In the genomic region with DNA sequence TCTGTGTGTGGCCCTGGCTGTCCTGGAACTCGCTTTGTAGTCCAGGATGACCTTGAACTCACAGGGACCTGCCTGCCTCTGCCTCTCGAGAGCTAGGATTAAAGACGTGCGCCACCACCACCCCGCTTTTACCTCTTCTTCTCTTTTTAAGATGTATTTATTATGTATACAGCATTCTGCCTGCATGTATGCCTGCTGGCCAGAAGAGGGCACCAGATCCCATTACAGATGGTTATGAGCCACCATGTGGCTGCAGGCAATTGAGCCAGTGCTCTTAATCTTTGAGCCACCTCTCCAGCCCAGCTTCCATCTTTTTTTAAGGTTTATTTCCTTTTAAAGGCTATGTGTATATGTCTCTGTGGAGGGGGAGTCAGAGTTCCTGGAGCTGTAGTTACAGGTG, we compare ENCODE assay signal across 15 mouse cellular contexts. TPM values are rescaled to one million over a fixed set of nuclear protein-coding genes. Genes with fewer than 3 reads are reported as not detected.
DNase-seq lines count a peak whose midpoint lies in the region; ATAC-seq and TF ChIP-seq lines count a peak whose summit lies in the region.
"Had no signal": no experiment of that assay in that cellular context is flagged by ENCODE, and none has a peak within 500 bp of the region (broad histone marks: within the 10 kb centered on the region; RNA-seq: fewer than 3 reads in every experiment).

No protein-coding gene starts in this region.

- H3K4me2 ChIP-seq in heart, postnatal 0 days (ENCODE audit: low read depth, low read length), result no peak overlapping the region
- no peak overlapping the region for H3K4me2 ChIP-seq in midbrain, embryonic 16.5 days (ENCODE audit: low read length)
- H3K4me2 ChIP-seq: forebrain, embryonic 12.5 days had no signal

- H3K9me3 ChIP-seq in heart, postnatal 0 days (replicated peaks; ENCODE audit: control insufficient read depth, low read length), result 0 out of 2 replicates have a peak, but pooled peaks cover 5% of the 10 kb centered on the region
- H3K9me3 ChIP-seq in MEL (replicated peaks; ENCODE audit: insufficient read depth, low read length), result no peaks in the 10 kb centered on the region
- H3K9me3 ChIP-seq in midbrain, embryonic 16.5 days (replicated peaks; ENCODE audit: control insufficient read depth, low read length, poor library complexity, severe bottlenecking), result no peaks in the 10 kb centered on the region; the same call in 1 of the 2 replicates

- peak; percentile 77 for TF ChIP-seq RAD21 in MEL (IDR thresholded peaks at IDR 0.05; ENCODE audit: low read depth, low read length)

- ATAC-seq in heart, postnatal 0 days (ENCODE audit: insufficient read depth, low read depth), result no peak
- ATAC-seq in midbrain, embryonic 16.5 days, result no peak

- H3K79me2 ChIP-seq in MEL (ENCODE audit: control insufficient read depth, insufficient read depth, low read length, poor library complexity), result no peaks in the 10 kb centered on the region

- intact Hi-C loops in heart, postnatal 14 days (cut with DNase I), result no loop called here

- WGBS in heart, postnatal 0 days, result 80% methylated on average over 5 of the region's 5 CpGs
- WGBS in midbrain, embryonic 16.5 days, result 78% methylated on average over 5 of the region's 5 CpGs

- no peak overlapping the region for H3K4me3 ChIP-seq in heart, postnatal 0 days (ENCODE audit: low read depth, low read length)
- no peak overlapping the region for H3K4me3 ChIP-seq in MEL (ENCODE audit: control insufficient read depth in 1 of 2, insufficient read depth in 1 of 2, low read depth in 2 of 2, low read length in 2 of 2)
- H3K4me3 ChIP-seq in midbrain, embryonic 16.5 days (ENCODE audit: low read depth, low read length), result no peak overlapping the region
- H3K4me3 ChIP-seq: forebrain, embryonic 12.5 days; hindbrain, embryonic 10.5 days had no signal

- no peaks in the 10 kb centered on the region for H3K27me3 ChIP-seq in heart, postnatal 0 days (ENCODE audit: control insufficient read depth, insufficient read depth, low read length)
- no peaks in the 10 kb centered on the region for H3K27me3 ChIP-seq in MEL (ENCODE audit: control insufficient read depth in 1 of 2, insufficient read depth in 2 of 2, low read length in 2 of 2)
- H3K27me3 ChIP-seq in midbrain, embryonic 16.5 days (ENCODE audit: control insufficient read depth, insufficient read depth, low read depth, low read length), result no peaks in the 10 kb centered on the region
- H3K27me3 ChIP-seq: forebrain, embryonic 12.5 days had no signal

- no peak overlapping the region for H3K27ac ChIP-seq in heart, postnatal 0 days (ENCODE audit: low read depth)
- no peak overlapping the region for H3K27ac ChIP-seq in MEL (ENCODE audit: control insufficient read depth, low read depth, low read length)
- H3K27ac ChIP-seq in midbrain, embryonic 16.5 days (ENCODE audit: low read length), result no peak overlapping the region
- H3K27ac ChIP-seq: forebrain, embryonic 12.5 days; hindbrain, embryonic 10.5 days had no signal

- no peak for TF ChIP-seq POLR2A in MEL (IDR thresholded peaks at IDR 0.05; ENCODE audit: control insufficient read depth in 1 of 2, insufficient read depth in 1 of 2, low read depth in 1 of 2, low read length in 2 of 2, poor library complexity in 1 of 2)

- no peak for DNase-seq in heart, postnatal 0 days (ENCODE audit: low spot score)
- no peak for DNase-seq in heart, adult 8-10 months (ENCODE audit: low spot score)
- peak; percentile 9 for DNase-seq in retina, postnatal 1 day
- no peak for DNase-seq in retina, embryonic 14.5 days (ENCODE audit: low spot score)
- DNase-seq in MEL (ENCODE audit: low read depth, low spot score), result peak; percentile 63
- peak; percentile 9 for DNase-seq in naive thymus-derived CD4-positive, alpha-beta T cell, adult 2 months (ENCODE audit: low read depth)
- DNase-seq in heart, postnatal 14 days, result no peak
- DNase-seq: gastrocnemius, postnatal 36 days; kidney, postnatal 14 days; right cerebral cortex, adult 18-20 months had no signal

- no peak for TF ChIP-seq EP300 in heart, postnatal 0 days (IDR thresholded peaks at IDR 0.05; ENCODE audit: low read depth)
- no peak for TF ChIP-seq EP300 in MEL (IDR thresholded peaks at IDR 0.05; ENCODE audit: low read depth in 1 of 2, low read length in 2 of 2)

- peak; percentile 41; the same call in 1 of the 2 replicates for TF ChIP-seq CTCF in heart, postnatal 0 days (IDR thresholded peaks at IDR 0.05; ENCODE audit: low read depth)
- TF ChIP-seq CTCF in MEL (IDR thresholded peaks at IDR 0.05 in 2 of 3, conservative IDR thresholded peaks at IDR 0.05 in 1 of 3; ENCODE audit: control insufficient read depth in 1 of 3, insufficient read depth in 1 of 3, low read depth in 2 of 3, low read length in 3 of 3, poor library complexity in 1 of 3, severe bottlenecking in 1 of 3), result peak; percentile 68 to 83 (median 72)

- H3K36me3 ChIP-seq in heart, postnatal 0 days (replicated peaks; ENCODE audit: control insufficient read depth, insufficient read depth, low read length), result peaks cover 16% of the 10 kb centered on the region
- no peaks in the 10 kb centered on the region for H3K36me3 ChIP-seq in MEL (ENCODE audit: control insufficient read depth in 1 of 2, insufficient read depth in 2 of 2, low read length in 2 of 2)
- H3K36me3 ChIP-seq in midbrain, embryonic 16.5 days (ENCODE audit: control insufficient read depth, insufficient read depth, low read length), result peaks cover 17% of the 10 kb centered on the region

- H3K4me1 ChIP-seq in heart, postnatal 0 days (ENCODE audit: control insufficient read depth, insufficient read depth), result peaks cover 4% of the 10 kb centered on the region; the same call in 1 of the 2 replicates
- H3K4me1 ChIP-seq in MEL (ENCODE audit: control insufficient read depth in 1 of 2, insufficient read depth in 2 of 2, low read length in 2 of 2), result no peaks in the 10 kb centered on the region
- no peaks in the 10 kb centered on the region for H3K4me1 ChIP-seq in midbrain, embryonic 16.5 days (ENCODE audit: control insufficient read depth, insufficient read depth, low read length)
- H3K4me1 ChIP-seq: forebrain, embryonic 12.5 days had no signal

- no peak overlapping the region for H3K9ac ChIP-seq in heart, postnatal 0 days (replicated peaks; ENCODE audit: low read depth, low read length)
- no peak overlapping the region for H3K9ac ChIP-seq in MEL (ENCODE audit: control insufficient read depth, low read depth, low read length, poor library complexity, severe bottlenecking)
- no peak overlapping the region for H3K9ac ChIP-seq in midbrain, embryonic 16.5 days (ENCODE audit: low read depth, low read length)
- H3K9ac ChIP-seq: forebrain, embryonic 12.5 days had no signal

TF ChIP-seq in MEL, 35 proteins besides CTCF, POLR2A, EP300 and RAD21:
- TF ChIP-seq SMC3 (IDR thresholded peaks at IDR 0.05; ENCODE audit: low read depth, low read length) (peak; percentile 73), KAT2A (conservative IDR thresholded peaks at IDR 0.05; ENCODE audit: low read depth, low read length) (no peak), MXI1 (IDR thresholded peaks at IDR 0.05; ENCODE audit: low read depth, low read length) (0 out of 2 replicates have a peak, but pooled peaks have one; percentile 26), ELF1 (IDR thresholded peaks at IDR 0.05; ENCODE audit: low read depth, low read length) (no peak), MYC (IDR thresholded peaks at IDR 0.05; ENCODE audit: low read depth, low read length) (peak; percentile 90), ZC3H11A (IDR thresholded peaks at IDR 0.05; ENCODE audit: low read depth, low read length) (peak; percentile 71)
TF ChIP-seq in MEL: peak in this region for 4.

RNA-seq across cellular contexts. Expression of a gene that starts 4.2 kb away (rescaled TPM):
- total RNA-seq in heart, postnatal 0 days (2014; rRNA removed; ENCODE audit: low replicate concordance), result not detected in 2 replicates
- not detected in 2 replicates for polyA plus RNA-seq in heart, postnatal 0 days (2015; fragmentation: Nextera tagmentation; extraction: Ambion mirVana)
- total RNA-seq in heart, adult 8-10 months (2022), result not detected
- not detected in 2 replicates for total RNA-seq in MEL (2012; rRNA removed)
- polyA plus RNA-seq in MEL (2012; ENCODE audit: insufficient read depth in 1 of 2, insufficient read length in 2 of 2, low read depth in 1 of 2, low replicate concordance in 2 of 2, missing spikeins in 1 of 2), result not detected
- polyA plus RNA-seq in midbrain, embryonic 16.5 days (2015; fragmentation: Nextera tagmentation; extraction: Ambion mirVana), result not detected in 2 replicates
- not detected for total RNA-seq in heart, postnatal 14 days (2021)
- total RNA-seq: common myeloid progenitor, adult 5-6 weeks; gastrocnemius, postnatal 36 days had no signal
- polyA plus RNA-seq: forebrain, embryonic 12.5 days; hindbrain, embryonic 10.5 days; neural tube, embryonic 11.5 days had no signal

RNA-seq across cellular contexts. Expression of a gene that starts 25.0 kb away (rescaled TPM):
- total RNA-seq in heart, postnatal 0 days (2014; rRNA removed; ENCODE audit: low replicate concordance), result 24.3 and 46.1 TPM in 2 replicates
- 87.4 and 93.1 TPM in 2 replicates for polyA plus RNA-seq in heart, postnatal 0 days (2015; fragmentation: Nextera tagmentation; extraction: Ambion mirVana)
- total RNA-seq in heart, adult 8-10 months (2022), result 10 to 100 TPM; 48.8 to 59.6 (median 59.1) TPM
- total RNA-seq in MEL (2012; rRNA removed), result 86.2 and 91.0 TPM in 2 replicates
- polyA plus RNA-seq in MEL (2012; ENCODE audit: insufficient read depth in 1 of 2, insufficient read length in 2 of 2, low read depth in 1 of 2, low replicate concordance in 2 of 2, missing spikeins in 1 of 2), result 100 to 1,000 TPM in 1 of 2 experiments, not detected in 1; 150 TPM
- 89.8 and 93.0 TPM in 2 replicates for polyA plus RNA-seq in midbrain, embryonic 16.5 days (2015; fragmentation: Nextera tagmentation; extraction: Ambion mirVana)
- total RNA-seq in heart, postnatal 14 days (2021), result 10 to 100 TPM; 48.9 to 50.7 TPM

RNA-seq across cellular contexts. Expression of a gene that starts 25.8 kb away (rescaled TPM):
- 15.3 and 30.8 TPM in 2 replicates for total RNA-seq in heart, postnatal 0 days (2014; rRNA removed; ENCODE audit: low replicate concordance)
- 35.0 and 38.2 TPM in 2 replicates for polyA plus RNA-seq in heart, postnatal 0 days (2015; fragmentation: Nextera tagmentation; extraction: Ambion mirVana)
- total RNA-seq in heart, adult 8-10 months (2022), result 10 to 100 TPM; 22.1 to 25.5 (median 23.2) TPM
- 12.3 and 17.5 TPM in 2 replicates for total RNA-seq in MEL (2012; rRNA removed)
- 10 to 100 TPM in 1 of 2 experiments, not detected in 1; 22.0 TPM for polyA plus RNA-seq in MEL (2012; ENCODE audit: insufficient read depth in 1 of 2, insufficient read length in 2 of 2, low read depth in 1 of 2, low replicate concordance in 2 of 2, missing spikeins in 1 of 2)
- 55.7 and 56.7 TPM in 2 replicates for polyA plus RNA-seq in midbrain, embryonic 16.5 days (2015; fragmentation: Nextera tagmentation; extraction: Ambion mirVana)
- 10 to 100 TPM; 17.3 to 21.7 TPM for total RNA-seq in heart, postnatal 14 days (2021)

RNA-seq across cellular contexts. Expression of a gene that starts 46.8 kb away (rescaled TPM):
- 6.3 and 19.4 TPM in 2 replicates for total RNA-seq in heart, postnatal 0 days (2014; rRNA removed; ENCODE audit: low replicate concordance)
- 7.3 and 8.4 TPM in 2 replicates for polyA plus RNA-seq in heart, postnatal 0 days (2015; fragmentation: Nextera tagmentation; extraction: Ambion mirVana)
- 10 to 100 TPM in 3 of 4 experiments, 1 to 10 TPM in 1; 9.4 to 11.3 (median 10.7) TPM for total RNA-seq in heart, adult 8-10 months (2022)
- 26.5 and 28.1 TPM in 2 replicates for total RNA-seq in MEL (2012; rRNA removed)
- polyA plus RNA-seq in MEL (2012; ENCODE audit: insufficient read depth in 1 of 2, insufficient read length in 2 of 2, low read depth in 1 of 2, low replicate concordance in 2 of 2, missing spikeins in 1 of 2), result 100 to 1,000 TPM in 1 of 2 experiments, 10 to 100 TPM in 1; 17.8 to 104 TPM
- polyA plus RNA-seq in midbrain, embryonic 16.5 days (2015; fragmentation: Nextera tagmentation; extraction: Ambion mirVana), result 19.0 and 19.5 TPM in 2 replicates
- 10 to 100 TPM; 11.1 to 14.4 TPM for total RNA-seq in heart, postnatal 14 days (2021)

Comparison
In these comparisons a context has a peak if more than half of its experiments do, and no peak if none do; other contexts are left out.
1. DNase-seq: peak in retina, postnatal 1 day (single experiment), MEL (single experiment) and naive thymus-derived CD4-positive, alpha-beta T cell, adult 2 months (single experiment); none in heart, postnatal 0 days (single experiment), heart, adult 8-10 months (single experiment), retina, embryonic 14.5 days (single experiment) and heart, postnatal 14 days (0 of 2).